Comparison of ENCODE assay signal across 8 mouse cellular contexts in genomic region chr7:105777797-105778552, GRCm38 (mm10). TPM values are rescaled to one million over a fixed set of nuclear protein-coding genes. Genes with fewer than 3 reads are reported as not detected.
A peak's percentile ranks its signal among the peaks of the same experiment; 100 is the strongest.
DNase-seq lines count a peak whose midpoint lies in the region; ATAC-seq and TF ChIP-seq lines count a peak whose summit lies in the region.

No protein-coding gene starts in this region.

- DNase-seq in left cerebral cortex, adult 2 months (ENCODE audit: extremely low spot score in 1 of 2, low spot score in 2 of 2), result no peak
- no peak for DNase-seq in left cerebral cortex, postnatal 36 days (ENCODE audit: low spot score in 2 of 2)
- DNase-seq in forebrain, embryonic 10.5 days (ENCODE audit: extremely low spot score, low spot score), result peak; percentile 53
- peak; percentile 65 for DNase-seq in heart, postnatal 0 days (ENCODE audit: low spot score)
- peak; percentile 76 for DNase-seq in kidney, postnatal 14 days
- peak; percentile 43 for DNase-seq in yolk sac, embryonic 10.5 days (ENCODE audit: low spot score)
- DNase-seq in right cerebral cortex, postnatal 36 days (ENCODE audit: low spot score in 2 of 2), result no peak

- H3K4me2 ChIP-seq in heart, postnatal 0 days (ENCODE audit: low read depth, low read length), result peak overlapping the region; percentile 13

- TF ChIP-seq EP300 in heart, postnatal 0 days (IDR thresholded peaks at IDR 0.05; ENCODE audit: low read depth), result no peak

- ATAC-seq in heart, postnatal 0 days (ENCODE audit: insufficient read depth, low read depth), result peak; percentile 73

- peaks cover 72% of the 10 kb centered on the region for H3K36me3 ChIP-seq in forebrain, embryonic 10.5 days (replicated peaks)
- no peaks in the 10 kb centered on the region for H3K36me3 ChIP-seq in heart, postnatal 0 days (replicated peaks; ENCODE audit: control insufficient read depth, insufficient read depth, low read length)
- no peaks in the 10 kb centered on the region for H3K36me3 ChIP-seq in megakaryocyte, embryonic 14.5 days (replicated peaks; ENCODE audit: low read length)

- WGBS in forebrain, embryonic 10.5 days, result 58% methylated on average over 13 of the region's 13 CpGs
- WGBS in heart, postnatal 0 days, result 39% methylated on average over 13 of the region's 13 CpGs

- no peak overlapping the region for H3K4me3 ChIP-seq in left cerebral cortex, adult 2 months
- H3K4me3 ChIP-seq in forebrain, embryonic 10.5 days, result peak overlapping the region; percentile 24
- no peak overlapping the region for H3K4me3 ChIP-seq in heart, postnatal 0 days (ENCODE audit: low read depth, low read length)
- peak overlapping the region; percentile 87 for H3K4me3 ChIP-seq in megakaryocyte, embryonic 14.5 days (replicated peaks)

- H3K9me3 ChIP-seq in forebrain, embryonic 10.5 days, result no peaks in the 10 kb centered on the region
- H3K9me3 ChIP-seq in heart, postnatal 0 days (replicated peaks; ENCODE audit: control insufficient read depth, low read length), result no peaks in the 10 kb centered on the region
- H3K9me3 ChIP-seq in megakaryocyte, embryonic 14.5 days, result no peaks in the 10 kb centered on the region

- H3K27ac ChIP-seq in left cerebral cortex, adult 2 months, result peak overlapping the region; percentile 63; the same call in 1 of the 2 replicates
- peak overlapping the region; percentile 81 for H3K27ac ChIP-seq in forebrain, embryonic 10.5 days
- H3K27ac ChIP-seq in heart, postnatal 0 days (ENCODE audit: low read depth), result peak overlapping the region; percentile 76

- H3K4me1 ChIP-seq in forebrain, embryonic 10.5 days, result peaks cover 42% of the 10 kb centered on the region
- no peaks in the 10 kb centered on the region for H3K4me1 ChIP-seq in heart, postnatal 0 days (ENCODE audit: control insufficient read depth, insufficient read depth)
- H3K4me1 ChIP-seq in megakaryocyte, embryonic 14.5 days, result peaks cover 42% of the 10 kb centered on the region

- no peak for TF ChIP-seq CTCF in left cerebral cortex, adult 2 months (IDR thresholded peaks at IDR 0.05)
- TF ChIP-seq CTCF in heart, postnatal 0 days (IDR thresholded peaks at IDR 0.05; ENCODE audit: low read depth), result no peak

- no peak overlapping the region for H3K9ac ChIP-seq in heart, postnatal 0 days (replicated peaks; ENCODE audit: low read depth, low read length)

- intact Hi-C loops in left cerebral cortex, adult 2 months (cut with DNase I), result loop anchor here (2.0 kb wide), 1 partner anchor 19 kb away; no protein-coding TSS in a partner anchor
- intact Hi-C loops in left cerebral cortex, postnatal 36 days (cut with DNase I), result no loop called here

- H3K27me3 ChIP-seq in forebrain, embryonic 10.5 days (ENCODE audit: poor library complexity, severe bottlenecking), result no peaks in the 10 kb centered on the region
- no peaks in the 10 kb centered on the region for H3K27me3 ChIP-seq in heart, postnatal 0 days (ENCODE audit: control insufficient read depth, insufficient read depth, low read length)
- H3K27me3 ChIP-seq in megakaryocyte, embryonic 14.5 days (replicated peaks), result peaks cover 61% of the 10 kb centered on the region

RNA-seq across cellular contexts. Expression of gene Dchs1, which starts 9.5 kb away (rescaled TPM):
- total RNA-seq in left cerebral cortex, adult 2 months (2021), result 10 to 100 TPM; 10.1 to 10.9 TPM
- total RNA-seq in left cerebral cortex, postnatal 36 days (2021), result 10 to 100 TPM in 1 of 2 experiments, 1 to 10 TPM in 1; 8.6 to 11.5 TPM
- polyA plus RNA-seq in forebrain, embryonic 10.5 days (2016; fragmentation: Nextera tagmentation; extraction: Ambion mirVana), result 8.8 and 9.9 TPM in 2 replicates
- 19.3 and 27.2 TPM in 2 replicates for total RNA-seq in heart, postnatal 0 days (2014; rRNA removed; ENCODE audit: low replicate concordance)
- 1.9 and 2.1 TPM in 2 replicates for polyA plus RNA-seq in heart, postnatal 0 days (2015; fragmentation: Nextera tagmentation; extraction: Ambion mirVana)
- polyA plus RNA-seq in megakaryocyte, embryonic 14.5 days (2012; ENCODE audit: insufficient read depth, low replicate concordance), result 0.27 and 0.74 TPM in 2 replicates

RNA-seq across cellular contexts. Expression of gene Tpp1, which starts 25.9 kb away (rescaled TPM):
- 10 to 100 TPM; 68.2 to 68.4 TPM for total RNA-seq in left cerebral cortex, adult 2 months (2021)
- 10 to 100 TPM; 59.6 to 73.9 TPM for total RNA-seq in left cerebral cortex, postnatal 36 days (2021)
- 60.2 and 62.6 TPM in 2 replicates for polyA plus RNA-seq in forebrain, embryonic 10.5 days (2016; fragmentation: Nextera tagmentation; extraction: Ambion mirVana)
- 89.7 and 99.9 TPM in 2 replicates for total RNA-seq in heart, postnatal 0 days (2014; rRNA removed; ENCODE audit: low replicate concordance)
- 54.8 and 61.2 TPM in 2 replicates for polyA plus RNA-seq in heart, postnatal 0 days (2015; fragmentation: Nextera tagmentation; extraction: Ambion mirVana)
- 37.7 and 43.0 TPM in 2 replicates for polyA plus RNA-seq in megakaryocyte, embryonic 14.5 days (2012; ENCODE audit: insufficient read depth, low replicate concordance)

RNA-seq across cellular contexts. Expression of gene Mrpl17, which starts 32.9 kb away (rescaled TPM):
- 100 to 1,000 TPM in 1 of 2 experiments, 10 to 100 TPM in 1; 97.3 to 101 TPM for total RNA-seq in left cerebral cortex, adult 2 months (2021)
- 100 to 1,000 TPM in 1 of 2 experiments, 10 to 100 TPM in 1; 90.1 to 114 TPM for total RNA-seq in left cerebral cortex, postnatal 36 days (2021)
- polyA plus RNA-seq in forebrain, embryonic 10.5 days (2016; fragmentation: Nextera tagmentation; extraction: Ambion mirVana), result 344 and 348 TPM in 2 replicates
- total RNA-seq in heart, postnatal 0 days (2014; rRNA removed; ENCODE audit: low replicate concordance), result 18.6 and 46.1 TPM in 2 replicates
- 207 and 217 TPM in 2 replicates for polyA plus RNA-seq in heart, postnatal 0 days (2015; fragmentation: Nextera tagmentation; extraction: Ambion mirVana)
- polyA plus RNA-seq in megakaryocyte, embryonic 14.5 days (2012; ENCODE audit: insufficient read depth, low replicate concordance), result 274 and 553 TPM in 2 replicates

RNA-seq across cellular contexts. Expression of gene Taf10, which starts 33.8 kb away (rescaled TPM):
- 100 to 1,000 TPM; 110 to 111 TPM for total RNA-seq in left cerebral cortex, adult 2 months (2021)
- total RNA-seq in left cerebral cortex, postnatal 36 days (2021), result 100 to 1,000 TPM; 112 to 127 TPM
- polyA plus RNA-seq in forebrain, embryonic 10.5 days (2016; fragmentation: Nextera tagmentation; extraction: Ambion mirVana), result 178 and 183 TPM in 2 replicates
- total RNA-seq in heart, postnatal 0 days (2014; rRNA removed; ENCODE audit: low replicate concordance), result 108 and 159 TPM in 2 replicates
- polyA plus RNA-seq in heart, postnatal 0 days (2015; fragmentation: Nextera tagmentation; extraction: Ambion mirVana), result 80.1 and 88.4 TPM in 2 replicates
- polyA plus RNA-seq in megakaryocyte, embryonic 14.5 days (2012; ENCODE audit: insufficient read depth, low replicate concordance), result 411 and 429 TPM in 2 replicates

RNA-seq across cellular contexts. Expression of gene Rrp8, which starts 40.8 kb away (rescaled TPM):
- total RNA-seq in left cerebral cortex, adult 2 months (2021), result 10 to 100 TPM; 12.3 to 13.5 TPM
- 10 to 100 TPM; 13.0 to 14.0 TPM for total RNA-seq in left cerebral cortex, postnatal 36 days (2021)
- 43.5 and 46.5 TPM in 2 replicates for polyA plus RNA-seq in forebrain, embryonic 10.5 days (2016; fragmentation: Nextera tagmentation; extraction: Ambion mirVana)
- 17.9 and 21.8 TPM in 2 replicates for total RNA-seq in heart, postnatal 0 days (2014; rRNA removed; ENCODE audit: low replicate concordance)
- polyA plus RNA-seq in heart, postnatal 0 days (2015; fragmentation: Nextera tagmentation; extraction: Ambion mirVana), result 15.5 and 17.1 TPM in 2 replicates
- polyA plus RNA-seq in megakaryocyte, embryonic 14.5 days (2012; ENCODE audit: insufficient read depth, low replicate concordance), result 20.7 and 32.3 TPM in 2 replicates

Comparison
In these comparisons a context has a peak if more than half of its experiments do, and no peak if none do; other contexts are left out.
1. DNase-seq: peak in forebrain, embryonic 10.5 days (single experiment), heart, postnatal 0 days (single experiment), kidney, postnatal 14 days (single experiment) and yolk sac, embryonic 10.5 days (single experiment); none in left cerebral cortex, adult 2 months (0 of 2), left cerebral cortex, postnatal 36 days (0 of 2) and right cerebral cortex, postnatal 36 days (0 of 2).
2. H3K4me3 ChIP-seq: peak in forebrain, embryonic 10.5 days (single experiment) and megakaryocyte, embryonic 14.5 days (single experiment); none in left cerebral cortex, adult 2 months (single experiment) and heart, postnatal 0 days (single experiment).
3. Peak in every context shown above with its lines, with median percentiles within 50 percentile points of each other: H3K27ac ChIP-seq.